Mouse (Mus musculus): ENCODE data around the gene Ttll8. TPM values are rescaled to one million over a fixed set of nuclear protein-coding genes. Genes with fewer than 3 reads are reported as not detected.

Gene Ttll8
- polyA plus RNA-seq, 1 experiment from 2014 or later: not detected

DNA sequence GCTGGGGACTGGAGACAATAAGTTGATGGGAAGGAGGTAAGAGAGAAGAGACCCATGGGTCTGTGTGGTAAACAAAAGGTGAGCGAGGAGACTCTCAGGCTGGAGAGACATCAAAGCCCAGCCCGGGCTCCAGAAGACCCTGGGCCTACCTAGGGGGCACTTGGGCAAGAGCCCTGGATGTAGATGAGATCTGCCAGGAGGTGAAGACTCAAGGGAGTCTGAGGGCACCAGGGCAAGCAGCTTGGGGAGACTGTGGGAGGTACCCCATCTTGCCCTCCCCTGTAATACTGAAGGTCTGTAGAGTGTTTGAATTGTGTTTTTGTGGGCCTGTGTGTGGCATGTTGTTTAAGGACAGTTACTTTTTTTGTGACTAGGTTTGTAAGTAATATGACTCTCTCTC lies 95.5 kb downstream of the Ttll8 start:
- no peak for ATAC-seq (replicated peaks; ENCODE audit: insufficient number of reproducible peaks, low FRiP score, low TSS enrichment, low read depth)
- H3K27ac ChIP-seq (replicated peaks; ENCODE audit: low read depth, low read length): no peak overlapping the region
- 72% methylated on average over 2 of the region's 2 CpGs for WGBS

DNA sequence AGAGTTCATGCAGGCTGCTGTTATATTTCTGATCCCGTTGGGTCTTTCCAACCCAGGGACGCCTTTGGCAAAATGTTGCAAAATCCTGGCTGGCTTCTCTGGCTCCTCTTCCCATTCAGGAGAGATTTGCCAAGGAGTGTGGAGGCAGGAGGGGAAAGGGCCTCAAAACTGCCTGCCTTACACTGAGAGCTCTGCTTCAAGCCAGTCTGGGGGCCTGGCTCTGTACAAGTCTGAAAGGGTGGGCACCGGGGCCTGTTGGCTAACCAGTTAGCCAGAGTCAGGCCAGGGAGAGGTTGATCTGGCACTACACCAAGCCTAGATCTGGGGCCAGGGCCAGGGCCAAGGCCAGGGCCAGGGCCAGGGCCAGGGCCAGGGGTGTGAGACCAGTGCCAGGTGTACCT lies 96.1 kb downstream of the Ttll8 start:
- Histone ChIP-seq H3K4me1 (ENCODE audit: control insufficient read depth, insufficient read depth, low read length) (no peaks in the 10 kb centered on the region), H3K9ac (replicated peaks; ENCODE audit: low read length) (no peak overlapping the region), H3K27ac (replicated peaks; ENCODE audit: low read depth, low read length) (no peak overlapping the region), H3K36me3 (replicated peaks; ENCODE audit: control insufficient read depth, insufficient read depth, low read depth, low read length) (no peaks in the 10 kb centered on the region), H3K4me2 (ENCODE audit: low read depth, low read length) (no peak overlapping the region), H3K4me3 (ENCODE audit: low read depth, low read length) (no peak overlapping the region), H3K27me3 (ENCODE audit: control insufficient read depth, insufficient read depth, low read length) (no peaks in the 10 kb centered on the region), H3K9me3 (replicated peaks; ENCODE audit: control insufficient read depth, low read length) (no peaks in the 10 kb centered on the region)
- 98% methylated on average over 3 of the region's 3 CpGs for WGBS
- no peak for ATAC-seq (replicated peaks; ENCODE audit: insufficient number of reproducible peaks, low FRiP score, low TSS enrichment, low read depth)
- no peak for DNase-seq (ENCODE audit: low spot score)

More for the DNA sequence above, 95.5 kb downstream of the Ttll8 start:
- no peaks in the 10 kb centered on the region for H3K27me3 ChIP-seq (ENCODE audit: control insufficient read depth, insufficient read depth, low read length)
- H3K4me2 ChIP-seq (ENCODE audit: low read depth, low read length): no peak overlapping the region
- H3K9me3 ChIP-seq (replicated peaks; ENCODE audit: control insufficient read depth, low read length): no peaks in the 10 kb centered on the region
- no peaks in the 10 kb centered on the region for H3K36me3 ChIP-seq (replicated peaks; ENCODE audit: control insufficient read depth, insufficient read depth, low read depth, low read length)
- no peak overlapping the region for H3K9ac ChIP-seq (replicated peaks; ENCODE audit: low read length)
- H3K4me1 ChIP-seq (ENCODE audit: control insufficient read depth, insufficient read depth, low read length): no peaks in the 10 kb centered on the region
- DNase-seq (ENCODE audit: low spot score): no peak
- H3K4me3 ChIP-seq (ENCODE audit: low read depth, low read length): no peak overlapping the region

DNA sequence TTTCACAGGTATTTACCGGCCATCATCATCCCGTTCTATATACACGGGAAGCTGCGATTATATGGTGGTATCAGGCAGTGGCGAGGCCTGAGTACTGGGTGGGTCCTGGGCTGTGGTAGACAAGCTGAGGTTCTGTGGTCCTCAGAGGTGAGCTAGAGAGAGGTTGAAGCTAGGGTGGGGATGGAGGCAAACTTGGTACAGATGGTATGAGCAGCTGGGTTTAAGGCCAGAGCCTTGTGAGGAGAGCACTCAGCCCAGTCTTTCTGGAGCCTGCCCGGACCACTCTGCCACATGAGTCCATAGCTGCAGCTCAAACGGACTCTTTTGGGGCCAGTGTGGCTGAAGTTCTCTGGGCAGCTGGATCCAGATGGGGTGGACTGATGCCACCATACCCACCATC lies 96.9 kb downstream of the Ttll8 start:
- H3K27ac ChIP-seq (replicated peaks; ENCODE audit: low read depth, low read length): no peak overlapping the region

DNA sequence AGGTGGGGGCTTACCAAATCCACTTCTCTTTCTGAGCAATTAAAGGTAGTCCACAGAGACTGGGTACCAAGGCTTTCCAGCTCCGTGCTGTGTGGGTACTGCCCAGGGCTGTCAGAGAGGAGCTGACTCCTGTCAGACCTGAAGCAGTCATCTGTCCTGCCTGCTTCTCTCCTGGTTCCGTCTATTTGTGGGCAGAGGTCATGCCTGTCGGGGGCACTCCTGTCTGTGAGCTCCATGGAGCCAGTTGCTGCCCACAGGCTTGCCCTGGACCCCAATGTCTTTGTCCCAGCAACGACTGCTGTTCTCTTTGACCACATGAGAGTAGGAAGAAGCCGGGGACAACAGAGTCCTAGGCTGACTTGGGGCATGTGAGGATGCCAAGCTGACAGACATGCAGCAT lies 97.6 kb downstream of the Ttll8 start:
- Histone ChIP-seq H3K4me3 (ENCODE audit: low read depth, low read length) (no peak overlapping the region), H3K27ac (replicated peaks; ENCODE audit: low read depth, low read length) (no peak overlapping the region), H3K4me1 (ENCODE audit: control insufficient read depth, insufficient read depth, low read length) (no peaks in the 10 kb centered on the region), H3K9ac (replicated peaks; ENCODE audit: low read length) (no peak overlapping the region), H3K36me3 (replicated peaks; ENCODE audit: control insufficient read depth, insufficient read depth, low read depth, low read length) (no peaks in the 10 kb centered on the region), H3K4me2 (ENCODE audit: low read depth, low read length) (no peak overlapping the region), H3K27me3 (ENCODE audit: control insufficient read depth, insufficient read depth, low read length) (no peaks in the 10 kb centered on the region), H3K9me3 (replicated peaks; ENCODE audit: control insufficient read depth, low read length) (no peaks in the 10 kb centered on the region)
- 83% methylated on average over 5 of the region's 5 CpGs for WGBS
- DNase-seq (ENCODE audit: low spot score) (no peak), ATAC-seq (replicated peaks; ENCODE audit: insufficient number of reproducible peaks, low FRiP score, low TSS enrichment, low read depth) (no peak)

More for the DNA sequence above, 96.9 kb downstream of the Ttll8 start:
- no peaks in the 10 kb centered on the region for H3K36me3 ChIP-seq (replicated peaks; ENCODE audit: control insufficient read depth, insufficient read depth, low read depth, low read length)
- no peak overlapping the region for H3K4me2 ChIP-seq (ENCODE audit: low read depth, low read length)
- H3K4me3 ChIP-seq (ENCODE audit: low read depth, low read length): no peak overlapping the region
- 90% methylated on average over 7 of the region's 7 CpGs for WGBS
- H3K4me1 ChIP-seq (ENCODE audit: control insufficient read depth, insufficient read depth, low read length): no peaks in the 10 kb centered on the region
- no peaks in the 10 kb centered on the region for H3K27me3 ChIP-seq (ENCODE audit: control insufficient read depth, insufficient read depth, low read length)
- H3K9ac ChIP-seq (replicated peaks; ENCODE audit: low read length): no peak overlapping the region
- ATAC-seq (replicated peaks; ENCODE audit: insufficient number of reproducible peaks, low FRiP score, low TSS enrichment, low read depth): no peak
- DNase-seq (ENCODE audit: low spot score): no peak
- H3K9me3 ChIP-seq (replicated peaks; ENCODE audit: control insufficient read depth, low read length): no peaks in the 10 kb centered on the region

DNA sequence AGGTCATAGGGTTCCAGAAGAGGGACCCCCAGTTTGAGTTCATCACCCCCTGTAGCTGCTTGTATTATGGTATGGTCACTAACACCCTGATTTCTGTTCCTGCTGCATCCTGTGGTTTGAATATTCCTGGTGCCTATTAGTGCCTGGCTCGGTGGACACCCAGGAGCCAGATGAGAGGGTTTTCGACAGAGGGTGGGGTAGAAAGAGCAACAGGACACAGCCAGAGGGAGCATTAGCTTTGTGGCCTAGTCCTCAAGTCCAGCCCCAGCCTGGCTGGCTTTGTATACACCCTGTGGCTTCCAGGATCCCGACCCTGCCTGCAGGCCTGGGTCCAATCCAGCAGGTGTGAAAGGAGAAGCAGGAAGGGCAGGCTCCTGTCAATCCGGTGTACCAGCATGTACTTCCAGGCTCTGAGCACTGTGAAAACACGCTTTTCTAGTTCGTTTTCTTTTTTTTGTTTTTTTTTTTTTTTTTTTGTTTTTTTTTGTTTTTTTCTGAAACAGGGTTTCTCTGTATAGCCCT lies 98.3 kb downstream of the Ttll8 start:
- Histone ChIP-seq H3K27ac (replicated peaks; ENCODE audit: low read depth, low read length) (no peak overlapping the region), H3K4me2 (ENCODE audit: low read depth, low read length) (no peak overlapping the region), H3K27me3 (ENCODE audit: control insufficient read depth, insufficient read depth, low read length) (no peaks in the 10 kb centered on the region), H3K4me1 (ENCODE audit: control insufficient read depth, insufficient read depth, low read length) (no peaks in the 10 kb centered on the region), H3K36me3 (replicated peaks; ENCODE audit: control insufficient read depth, insufficient read depth, low read depth, low read length) (no peaks in the 10 kb centered on the region), H3K9ac (replicated peaks; ENCODE audit: low read length) (no peak overlapping the region), H3K4me3 (ENCODE audit: low read depth, low read length) (no peak overlapping the region), H3K9me3 (replicated peaks; ENCODE audit: control insufficient read depth, low read length) (no peaks in the 10 kb centered on the region)
- WGBS: 72% methylated on average over 6 of the region's 6 CpGs
- DNase-seq (ENCODE audit: low spot score): no peak
- no peak for ATAC-seq (replicated peaks; ENCODE audit: insufficient number of reproducible peaks, low FRiP score, low TSS enrichment, low read depth)

DNA sequence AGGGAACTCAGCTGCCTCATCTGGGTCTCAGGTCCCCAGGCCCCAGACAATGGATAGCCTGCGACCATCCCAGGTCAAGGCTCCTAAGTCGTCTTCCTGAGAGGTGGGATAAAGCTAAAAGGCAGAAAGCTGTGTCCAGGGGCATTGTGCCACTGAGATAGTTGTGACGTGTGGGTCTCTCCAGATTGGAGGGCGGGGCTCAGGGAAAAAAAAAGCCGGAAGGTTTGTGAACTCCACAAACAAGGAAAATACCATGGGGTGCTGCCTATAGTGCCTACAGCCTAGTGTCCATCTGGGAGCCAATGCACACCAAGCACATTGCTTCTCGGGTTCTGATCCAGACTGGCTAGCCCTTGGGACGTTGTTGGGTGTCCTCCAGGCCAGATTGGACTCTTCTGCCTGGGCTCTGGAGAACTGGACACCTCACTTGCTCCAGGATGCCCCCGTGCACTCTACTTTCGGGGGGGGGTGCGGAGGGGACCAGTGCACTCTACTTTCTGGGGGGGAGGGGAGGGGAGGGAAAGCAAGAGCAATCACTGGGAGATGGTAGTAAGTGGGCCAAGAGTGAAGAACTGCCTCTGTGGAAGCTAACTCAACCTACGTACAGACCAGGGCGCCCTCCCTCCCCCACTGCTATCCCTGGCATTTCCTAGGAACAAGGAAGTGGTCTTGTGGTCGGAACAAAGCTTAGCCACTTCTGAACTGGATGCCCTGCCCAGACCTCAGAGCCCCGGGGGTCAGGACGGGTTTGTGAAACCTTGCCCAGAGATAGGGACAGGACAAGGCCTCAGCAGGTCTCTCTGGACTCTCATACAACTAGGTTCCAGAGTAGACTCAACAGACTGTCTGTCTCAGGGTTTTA lies 99.0 kb downstream of the Ttll8 start:
- ATAC-seq (replicated peaks; ENCODE audit: insufficient number of reproducible peaks, low FRiP score, low TSS enrichment, low read depth) (no peak), DNase-seq (ENCODE audit: low spot score) (no peak)
- Histone ChIP-seq H3K4me2 (ENCODE audit: low read depth, low read length) (no peak overlapping the region), H3K27me3 (ENCODE audit: control insufficient read depth, insufficient read depth, low read length) (no peaks in the 10 kb centered on the region), H3K4me3 (ENCODE audit: low read depth, low read length) (no peak overlapping the region), H3K9me3 (replicated peaks; ENCODE audit: control insufficient read depth, low read length) (no peaks in the 10 kb centered on the region), H3K36me3 (replicated peaks; ENCODE audit: control insufficient read depth, insufficient read depth, low read depth, low read length) (no peaks in the 10 kb centered on the region), H3K9ac (replicated peaks; ENCODE audit: low read length) (no peak overlapping the region), H3K27ac (replicated peaks; ENCODE audit: low read depth, low read length) (no peak overlapping the region), H3K4me1 (ENCODE audit: control insufficient read depth, insufficient read depth, low read length) (no peaks in the 10 kb centered on the region)
- 63% methylated on average over 15 of the region's 15 CpGs for WGBS

DNA sequence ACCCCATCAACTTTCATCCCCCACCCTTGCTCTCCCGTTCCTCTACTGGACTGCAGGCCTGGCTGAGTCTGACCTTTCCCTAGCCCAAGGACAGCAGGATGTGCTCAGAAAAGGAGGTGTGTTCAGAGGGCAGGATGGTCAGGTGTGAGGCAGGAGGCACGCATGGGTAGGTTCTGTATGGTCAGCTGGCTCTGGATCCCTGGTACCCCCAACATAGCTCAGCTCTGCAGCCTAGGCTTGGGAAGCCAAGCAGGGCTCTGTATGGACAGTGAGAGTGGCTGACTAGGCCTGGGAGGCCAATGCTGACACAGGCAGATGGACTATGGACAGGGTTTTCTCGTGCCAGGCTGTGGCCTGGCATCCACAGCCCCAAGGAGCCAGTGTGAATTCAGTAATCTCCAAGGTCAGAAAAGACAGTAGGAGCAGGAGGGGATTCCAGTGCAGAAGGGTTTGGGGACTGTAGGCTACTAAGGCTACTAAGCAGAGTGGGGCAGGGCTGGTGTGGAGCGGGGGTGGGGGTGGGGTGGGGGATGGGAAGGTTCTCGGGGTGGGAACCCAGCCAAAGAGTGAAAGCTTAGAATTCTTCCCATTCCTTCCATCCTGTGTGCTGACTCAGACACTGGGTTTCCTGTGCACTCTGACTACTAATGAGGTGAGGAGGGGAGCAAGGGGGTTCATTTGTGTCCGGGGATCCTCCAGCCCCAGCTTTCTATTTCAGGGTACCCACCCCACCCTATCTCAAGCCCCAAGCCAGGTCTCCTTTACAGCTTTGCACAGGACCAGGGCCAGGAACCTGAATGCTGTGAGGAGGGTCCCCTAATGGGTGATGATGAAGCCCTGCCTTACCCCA lies 99.9 kb downstream of the Ttll8 start:
- Histone ChIP-seq H3K36me3 (replicated peaks; ENCODE audit: control insufficient read depth, insufficient read depth, low read depth, low read length) (no peaks in the 10 kb centered on the region), H3K27ac (replicated peaks; ENCODE audit: low read depth, low read length) (no peak overlapping the region), H3K4me1 (ENCODE audit: control insufficient read depth, insufficient read depth, low read length) (no peaks in the 10 kb centered on the region), H3K27me3 (ENCODE audit: control insufficient read depth, insufficient read depth, low read length) (no peaks in the 10 kb centered on the region), H3K4me3 (ENCODE audit: low read depth, low read length) (no peak overlapping the region), H3K9ac (replicated peaks; ENCODE audit: low read length) (no peak overlapping the region), H3K4me2 (ENCODE audit: low read depth, low read length) (no peak overlapping the region), H3K9me3 (replicated peaks; ENCODE audit: control insufficient read depth, low read length) (no peaks in the 10 kb centered on the region)
- DNase-seq (ENCODE audit: low spot score) (no peak), ATAC-seq (replicated peaks; ENCODE audit: insufficient number of reproducible peaks, low FRiP score, low TSS enrichment, low read depth) (no peak)
- 47% methylated on average over 6 of the region's 6 CpGs for WGBS

DNA sequence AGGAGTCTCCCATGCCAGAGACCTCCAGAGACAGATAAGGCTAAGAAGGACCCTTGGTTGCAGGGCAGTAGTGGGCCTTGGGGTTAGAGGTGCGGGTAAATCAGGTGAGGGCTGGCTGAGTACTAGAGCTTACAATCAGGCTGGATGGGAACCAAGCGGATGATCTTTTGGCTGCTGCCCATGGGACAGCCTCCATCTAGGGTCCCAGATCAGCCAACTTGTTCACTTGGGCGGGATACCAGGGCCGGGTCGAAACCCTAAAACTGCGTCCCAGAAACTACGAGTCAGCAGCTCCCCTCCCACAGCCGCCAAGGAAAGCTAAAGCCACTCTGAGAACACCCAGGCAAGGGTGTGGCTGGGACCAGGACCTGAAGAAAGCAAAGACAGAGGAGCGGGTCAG lies 101.1 kb downstream of the Ttll8 start:
- Histone ChIP-seq H3K4me3 (ENCODE audit: low read depth, low read length) (no peak overlapping the region), H3K9me3 (replicated peaks; ENCODE audit: control insufficient read depth, low read length) (no peaks in the 10 kb centered on the region), H3K4me2 (ENCODE audit: low read depth, low read length) (no peak overlapping the region), H3K27me3 (ENCODE audit: control insufficient read depth, insufficient read depth, low read length) (no peaks in the 10 kb centered on the region), H3K27ac (replicated peaks; ENCODE audit: low read depth, low read length) (no peak overlapping the region), H3K36me3 (replicated peaks; ENCODE audit: control insufficient read depth, insufficient read depth, low read depth, low read length) (no peaks in the 10 kb centered on the region), H3K9ac (replicated peaks; ENCODE audit: low read length) (no peak overlapping the region), H3K4me1 (ENCODE audit: control insufficient read depth, insufficient read depth, low read length) (no peaks in the 10 kb centered on the region)
- WGBS: 88% methylated on average over 9 of the region's 9 CpGs
- no peak for ATAC-seq (replicated peaks; ENCODE audit: insufficient number of reproducible peaks, low FRiP score, low TSS enrichment, low read depth)
- DNase-seq (ENCODE audit: low spot score): no peak

Data from embryonic facial prominence, embryonic 11.5 days (tissue).